Mouse (Mus musculus) common myeloid progenitor, adult 5-6 weeks (primary cell): ENCODE data around the gene Wt1. TPM values are rescaled to one million over a fixed set of nuclear protein-coding genes. Genes with fewer than 3 reads are reported as not detected.

Experiments used
- ATAC-seq: replicated peaks from 2 replicates; pipeline ENCODE4 v1.8.0; 2016; ENCODE audit warnings: low read depth, mild to moderate bottlenecking, moderate TSS enrichment, inconsistent platforms; ENCODE audit not compliant: poor library complexity, severe bottlenecking
- total RNA-seq: library from RNA; stranded (forward); fragments of 200-1000, 187-1606 nt; gene quantifications from 2 replicates; pipeline ENCODE4 v1.2.3, GENCODE M21; 2017

Gene Wt1
- not detected in 2 replicates for total RNA-seq

DNA sequence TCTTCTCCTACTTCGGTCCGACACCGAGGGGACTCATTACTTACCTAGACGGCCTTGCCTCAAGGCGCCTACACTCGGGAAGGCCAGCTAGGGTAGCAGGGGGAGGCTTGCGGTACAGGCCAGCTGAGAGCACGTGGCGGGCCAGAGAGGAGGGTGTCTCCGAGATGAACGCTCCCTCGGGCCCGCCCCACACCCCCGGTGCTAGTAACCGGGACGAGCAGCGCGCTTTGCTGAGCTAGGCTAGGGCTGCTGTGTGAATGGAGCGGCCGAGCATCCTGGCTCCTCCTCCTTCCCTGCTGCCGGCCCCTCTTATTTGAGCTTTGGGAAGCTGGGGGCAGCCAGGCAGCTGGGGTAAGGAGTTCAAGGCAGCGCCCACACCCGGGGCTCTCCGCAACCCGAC, at the start of gene Wt1:
Wt1 (plus strand) TSS at position 251 of the 400 bp plus-strand sequence.
- ATAC-seq, result peak; percentile 12; the same call in 1 of the 2 replicates

DNA sequence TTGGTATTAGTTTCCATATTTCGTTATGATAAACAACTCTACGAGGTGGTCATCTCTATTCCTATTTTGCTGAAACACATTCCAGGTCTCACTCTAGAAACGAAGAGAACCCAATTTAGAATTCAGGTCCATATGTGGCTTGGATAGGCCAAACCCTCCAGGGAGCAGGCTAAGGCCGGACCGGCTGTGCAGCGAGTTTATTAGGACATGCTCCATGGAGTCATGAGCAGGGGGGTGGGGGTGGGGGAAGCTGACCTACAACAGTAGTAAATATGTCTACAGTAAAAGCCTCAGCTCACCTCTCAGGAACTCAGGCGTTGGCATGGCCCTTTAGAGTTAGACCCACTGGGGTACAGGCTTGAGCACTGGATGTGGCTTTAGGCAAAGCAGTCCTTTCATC, 49.2 kb upstream of the Wt1 start:
- no peak for ATAC-seq

DNA sequence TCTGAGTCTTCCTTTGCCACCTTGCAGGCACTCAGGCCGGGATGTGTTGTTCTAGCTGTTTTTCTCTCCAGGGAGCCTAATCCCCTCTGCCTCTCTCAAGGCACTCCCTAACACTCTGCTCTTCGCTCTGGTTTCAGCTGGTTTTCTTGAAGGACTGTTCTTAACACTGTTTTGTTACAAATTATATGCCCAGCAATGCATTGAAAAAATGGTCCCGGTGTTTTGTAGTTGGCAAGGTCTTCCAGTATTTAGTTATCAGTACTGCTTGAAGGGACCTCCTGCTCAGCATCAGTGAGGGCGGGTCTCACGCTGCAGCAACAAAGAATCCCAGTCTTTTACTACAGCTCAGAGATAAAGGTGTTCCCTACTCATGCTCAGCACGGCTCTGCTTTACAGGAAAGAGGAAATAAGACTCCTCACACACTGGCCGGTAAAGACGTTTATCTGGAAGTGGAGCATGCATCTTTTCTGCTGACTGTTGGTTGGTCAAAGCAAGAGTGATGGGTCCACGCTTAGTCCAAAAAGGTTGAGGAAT, 44.0 kb upstream of the Wt1 start:
- ATAC-seq, result no peak

GRCm38 (mm10) chr2:105084035-105084434, 42.3 kb upstream of the Wt1 start:
- ATAC-seq, result no peak

DNA sequence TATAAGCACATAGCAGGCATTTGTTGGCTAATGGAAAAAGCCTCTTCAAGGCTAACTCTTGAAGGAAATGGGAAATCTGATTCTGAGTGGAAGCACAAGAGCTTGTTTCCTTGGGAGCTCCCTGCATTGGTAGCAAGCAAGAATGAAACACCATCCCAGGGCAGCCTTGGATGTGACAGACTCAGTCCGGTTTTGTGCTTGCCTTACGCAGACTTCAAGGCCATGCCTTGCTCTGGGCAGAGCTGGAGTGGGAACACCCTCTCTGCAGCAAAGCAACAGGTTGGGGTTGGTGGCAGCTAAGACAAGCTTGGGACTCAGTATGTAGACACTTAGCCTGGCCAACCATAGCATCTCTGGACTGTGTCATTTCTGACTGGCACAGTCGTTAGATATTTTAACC, 40.2 kb upstream of the Wt1 start:
- no peak for ATAC-seq

DNA sequence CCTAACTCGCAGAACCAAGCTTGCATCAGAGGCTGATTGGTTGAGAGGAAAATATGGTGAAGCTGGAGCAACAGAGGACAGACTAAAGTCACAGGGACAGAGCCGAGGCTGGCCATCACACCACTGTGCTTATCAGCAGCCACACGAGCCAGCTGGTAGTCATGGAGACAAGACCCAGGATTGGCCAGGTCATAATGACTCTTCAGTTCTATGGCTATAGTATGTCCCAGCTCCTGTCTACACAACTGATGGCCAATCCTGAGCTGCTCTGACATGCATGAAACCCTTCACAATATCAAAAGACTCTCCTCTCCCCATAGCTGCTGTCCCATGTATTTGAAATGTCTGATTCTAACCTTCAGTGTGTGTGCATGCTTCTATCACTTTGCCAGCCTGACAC, 38.3 kb upstream of the Wt1 start:
- ATAC-seq, result no peak

DNA sequence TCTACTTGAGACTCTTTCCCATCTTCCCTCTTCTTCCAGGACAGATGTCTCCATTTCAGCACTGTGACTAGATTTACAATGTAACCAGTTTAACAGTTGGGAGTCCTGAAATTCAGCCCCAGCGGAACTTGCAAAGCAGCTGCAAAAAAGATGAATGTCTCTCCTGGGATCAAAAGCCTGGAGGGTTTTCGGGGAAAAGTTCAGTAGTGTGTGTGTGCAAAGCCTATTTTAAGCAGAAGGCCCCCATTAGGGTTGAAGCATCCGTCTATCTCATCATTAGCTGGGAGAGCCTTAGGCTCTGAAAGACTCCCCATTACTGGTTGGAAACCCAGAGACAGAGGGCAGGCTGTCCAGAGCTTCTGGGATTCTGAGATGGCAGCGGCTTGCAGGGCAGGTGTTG, 37.2 kb upstream of the Wt1 start:
- ATAC-seq, result no peak

DNA sequence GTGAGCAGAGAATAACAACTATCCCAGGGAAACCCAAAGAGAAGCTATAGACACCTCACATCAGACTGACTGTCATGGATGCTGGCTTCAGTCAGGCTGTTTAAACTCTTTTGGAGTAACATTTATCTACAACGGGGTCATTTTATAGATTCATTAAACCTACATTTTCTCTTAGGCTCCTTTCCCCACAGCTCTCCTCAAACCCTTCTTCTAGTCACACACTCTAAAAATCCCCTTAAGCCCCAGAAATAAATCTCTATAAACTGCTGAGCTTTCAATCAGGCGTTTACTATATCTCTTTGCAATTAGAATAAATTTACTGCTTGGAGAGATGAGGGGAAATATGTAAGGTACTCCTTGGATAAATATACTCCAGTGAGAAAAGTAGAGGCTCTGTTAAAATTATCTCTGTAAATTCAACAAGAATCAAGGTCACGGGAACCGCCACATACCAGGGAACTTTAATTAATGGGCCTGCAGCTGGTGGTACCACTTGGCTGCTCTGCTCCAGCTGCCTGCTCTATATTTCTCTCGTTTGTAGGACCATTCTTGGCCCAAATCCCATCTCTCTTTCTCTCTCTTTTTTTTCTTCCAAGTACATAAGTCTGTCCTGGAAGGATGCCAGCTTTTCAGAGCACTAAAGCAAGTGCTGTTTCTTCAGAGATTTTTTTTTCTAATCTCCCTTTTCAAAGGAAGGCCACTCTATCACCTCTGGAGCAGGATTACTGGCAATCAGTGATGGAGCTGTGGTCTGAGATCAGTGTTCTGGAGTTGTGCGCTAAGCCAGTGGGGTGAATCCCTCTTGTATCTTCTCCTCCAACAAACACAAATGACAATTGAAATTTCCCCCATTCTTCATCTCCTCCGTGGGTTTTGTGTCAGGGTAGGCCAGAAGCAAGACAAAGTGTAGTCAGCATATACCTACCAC, 36.5 kb upstream of the Wt1 start:
- ATAC-seq, result no peak

DNA sequence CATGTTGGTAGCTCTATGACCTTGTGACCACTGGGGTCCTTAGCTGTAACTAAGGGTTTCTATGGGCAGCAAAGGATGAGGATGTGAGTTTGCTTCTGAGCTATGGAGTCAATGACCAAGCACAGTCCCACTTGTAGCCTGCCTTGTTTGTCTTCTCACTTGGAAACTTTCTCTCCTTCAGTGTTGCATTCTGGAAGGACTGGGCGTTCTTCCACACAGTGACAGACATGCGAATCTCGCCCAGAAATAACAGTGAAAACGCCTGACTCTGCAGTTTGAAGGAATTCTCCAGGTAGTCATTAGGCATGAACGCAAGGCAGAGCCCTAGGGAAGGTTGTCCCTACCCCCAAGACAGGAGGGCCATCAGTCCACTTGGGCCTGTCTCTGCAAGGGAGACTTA, 35.3 kb upstream of the Wt1 start:
- ATAC-seq, result no peak

DNA sequence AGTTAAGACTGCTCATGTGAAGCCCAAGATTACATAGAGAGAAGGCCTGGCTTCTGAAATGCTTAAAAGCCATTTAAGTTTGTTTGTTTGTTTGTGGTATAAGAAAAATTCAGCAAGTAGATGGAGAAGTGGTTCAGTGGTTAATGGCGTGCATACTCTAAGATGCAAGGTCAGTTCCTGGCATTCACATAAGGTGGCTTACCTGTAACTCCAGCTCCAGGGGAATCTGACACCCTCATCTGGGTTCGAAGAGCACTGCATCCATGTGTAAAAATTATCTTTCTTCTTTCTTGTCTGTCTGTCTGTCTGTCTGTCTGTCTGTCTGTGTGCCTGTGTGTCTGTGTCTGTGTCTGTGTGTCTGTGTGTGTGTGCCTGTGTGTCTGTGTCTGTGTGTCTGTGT, 34.6 kb upstream of the Wt1 start, which contains the start of gene Gm11060:
Gm11060 (plus strand) TSS at position 301 of the 400 bp plus-strand sequence.
- no peak for ATAC-seq

GRCm38 (mm10) chr2:105097294-105097953, 28.9 kb upstream of the Wt1 start:
- no peak for ATAC-seq

DNA sequence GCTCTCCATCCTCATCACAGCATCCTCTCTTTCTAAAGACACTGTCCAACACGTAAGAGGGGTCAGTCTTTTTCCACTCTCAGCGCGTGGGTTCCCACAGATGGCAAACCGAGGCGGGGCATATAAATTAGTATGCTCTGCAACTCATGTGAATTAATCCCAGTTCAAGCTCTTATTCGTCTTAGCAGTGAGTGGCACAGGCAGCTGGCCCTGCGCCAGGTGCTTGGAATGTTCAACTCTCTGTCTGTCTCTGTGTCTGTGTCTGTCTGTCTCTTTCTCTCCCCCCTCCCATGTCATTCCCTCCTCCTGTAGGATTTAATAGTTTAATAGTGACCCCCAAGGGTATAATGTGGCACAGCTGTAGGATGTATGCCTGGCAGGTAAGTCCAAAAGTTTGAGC, 26.9 kb upstream of the Wt1 start:
- ATAC-seq, result no peak

GRCm38 (mm10) chr2:105100541-105100940, 25.8 kb upstream of the Wt1 start:
- ATAC-seq, result no peak

- peak; percentile 50; the same call in 1 of the 2 replicates for ATAC-seq
Measured at GRCm38 (mm10) chr2:105108703-105109158, 17.6 kb upstream of the Wt1 start.

DNA sequence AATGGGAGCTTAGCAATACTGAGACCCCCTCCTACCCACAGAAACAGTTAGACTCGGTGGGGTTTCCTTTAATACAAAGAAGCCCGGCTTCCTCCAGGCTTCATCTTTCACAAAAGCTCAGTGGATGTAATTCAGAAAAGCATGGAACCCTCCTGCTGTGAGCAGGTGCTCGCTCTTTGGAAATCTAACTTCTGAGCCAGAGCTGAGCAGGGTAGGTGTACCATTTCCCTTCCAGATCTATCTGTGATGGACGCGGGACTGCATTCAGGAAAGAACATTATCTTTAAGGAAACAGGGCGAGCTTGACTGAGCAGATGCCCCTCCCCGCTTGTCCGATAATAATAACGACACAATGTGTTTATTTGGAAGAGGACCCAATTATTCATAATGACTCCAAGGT, 12.3 kb upstream of the Wt1 start:
- peak; percentile 54; the same call in 1 of the 2 replicates for ATAC-seq

DNA sequence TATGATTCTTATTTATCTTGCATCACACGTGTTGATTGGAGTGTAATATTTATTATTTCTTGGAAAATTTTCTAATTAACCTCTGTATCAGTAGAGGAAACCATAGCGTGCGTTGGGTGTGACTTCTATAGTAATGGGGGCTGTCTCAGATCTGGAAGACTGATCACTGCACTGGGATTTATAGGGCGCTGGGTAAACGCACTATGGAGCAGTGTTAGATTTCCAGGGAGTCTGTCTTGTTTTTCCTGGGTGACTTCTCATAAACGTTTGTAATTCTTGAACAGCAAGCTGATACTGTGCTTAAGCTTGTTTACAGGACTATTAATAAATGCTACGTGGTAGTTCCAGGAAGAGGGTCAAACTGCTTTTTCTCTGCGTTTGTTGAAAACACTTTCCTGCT, 8.7 kb upstream of the Wt1 start:
- ATAC-seq, result no peak

GRCm38 (mm10) chr2:105122216-105122615, 4.1 kb upstream of the Wt1 start:
- no peak for ATAC-seq

- ATAC-seq, result no peak
Measured at GRCm38 (mm10) chr2:105122886-105123285, 3.4 kb upstream of the Wt1 start.

GRCm38 (mm10) chr2:105123431-105123830, 2.9 kb upstream of the Wt1 start:
- ATAC-seq, result no peak

DNA sequence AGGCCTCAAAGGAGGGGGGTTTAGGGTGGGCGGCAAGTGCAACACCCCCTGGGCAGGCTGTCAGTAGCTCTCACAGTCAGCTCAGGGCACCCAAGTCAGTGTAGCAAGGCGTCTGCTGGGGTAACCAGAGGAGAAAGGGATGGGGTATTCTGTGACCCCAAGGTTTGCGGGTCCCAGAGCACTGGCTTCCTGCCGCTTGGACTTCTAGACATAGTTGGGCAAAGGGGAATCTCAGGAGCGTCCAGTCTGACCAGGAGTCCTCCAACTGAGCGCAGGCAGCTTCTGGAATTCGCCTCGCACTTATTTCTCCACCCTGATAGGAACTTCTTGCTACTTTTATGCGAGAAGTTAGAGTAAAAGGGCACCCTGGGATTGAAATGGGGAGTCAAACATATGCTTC, 2.4 kb upstream of the Wt1 start:
- ATAC-seq, result no peak

- no peak for ATAC-seq
Measured at GRCm38 (mm10) chr2:105124391-105124790, 1.9 kb upstream of the Wt1 start.
